Mouse (Mus musculus) embryonic facial prominence, embryonic 12.5 days (tissue): ENCODE results near the gene Zfp955a. TPM values are rescaled to one million over a fixed set of nuclear protein-coding genes. Genes with fewer than 3 reads are reported as not detected.
"Not testable (repeated sequence)": the region's sequence is repeated elsewhere in the genome, so short reads cannot be mapped to it uniquely, and the experiment has no call there.

Source experiments
- ATAC-seq: fragments of 200-750 bp; cut with Nextera tagmentation; 2 replicates; pipeline ENCODE4 v1.8.0; 2017; ENCODE audit not compliant: insufficient number of reproducible peaks, insufficient read depth, low FRiP score, low TSS enrichment
- H3K27ac ChIP-seq: fragments of 300-500 bp; sonication (generic); 2 replicates; pipeline ENCODE4 v1.5.1; 2016; ENCODE audit warnings: mild to moderate bottlenecking
- H3K27me3 ChIP-seq: fragments of 300-500 bp; sonication (generic); 2 replicates; pipeline ENCODE4 v1.6.1; 2016; ENCODE audit warnings: mild to moderate bottlenecking, moderate library complexity
- H3K36me3 ChIP-seq: fragments of 300-500 bp; sonication (generic); 2 replicates; pipeline ENCODE4 v1.6.1; 2016; ENCODE audit warnings: mild to moderate bottlenecking
- H3K4me1 ChIP-seq: fragments of 300-500 bp; sonication (generic); 2 replicates; pipeline ENCODE4 v1.6.1; 2016
- H3K4me2 ChIP-seq: fragments of 300-500 bp; sonication (generic); replicated peaks from 2 replicates; pipeline ENCODE4 v1.6.1; 2016; ENCODE audit warnings: mild to moderate bottlenecking, moderate library complexity
- H3K4me3 ChIP-seq: fragments of 300-500 bp; sonication (generic); 2 replicates; pipeline ENCODE4 v1.5.1; 2016; ENCODE audit warnings: mild to moderate bottlenecking
- H3K9ac ChIP-seq: fragments of 300-500 bp; sonication (generic); 2 replicates; pipeline ENCODE4 v1.6.1; 2016; ENCODE audit warnings: mild to moderate bottlenecking, moderate library complexity
- H3K9me3 ChIP-seq: fragments of 300-500 bp; sonication (generic); 2 replicates; pipeline ENCODE4 v1.6.1; 2016; ENCODE audit warnings: mild to moderate bottlenecking, moderate library complexity
- WGBS: fragments of 180-500 bp; shearing (Covaris S2); methylation state at CpG from one replicate; pipeline ENCODE4 v1.1.7; 2016; 5-methylcytosine and 5-hydroxymethylcytosine counted together
- polyA plus RNA-seq: library from polyadenylated mRNA; unstranded; fragments of >200 nt; fragmentation: Nextera tagmentation; extraction: Ambion mirVana; gene quantifications from 2 replicates; pipeline ENCODE4 v1.2.1, GENCODE M21; 2016

The Zfp955a gene
- polyA plus RNA-seq, result 20.1 and 20.8 TPM in 2 replicates

- peak; percentile 98 for ATAC-seq
- H3K27me3 ChIP-seq, H3K4me1 ChIP-seq, H3K27ac ChIP-seq, H3K4me3 ChIP-seq, H3K9me3 ChIP-seq, H3K36me3 ChIP-seq, H3K9ac ChIP-seq: not testable (repeated sequence)
- peak within 1 kb of the TSS; percentile 24; the same call in 1 of the 2 replicates for H3K4me2 ChIP-seq
- WGBS, result 48% methylated on average over 1 of the region's 34 CpGs
These were observed at the start of gene Zfp955a for GRCm38 (mm10) chr17:33254530-33255318. Zfp955a (minus strand) TSS chr17:33255145.

DNA sequence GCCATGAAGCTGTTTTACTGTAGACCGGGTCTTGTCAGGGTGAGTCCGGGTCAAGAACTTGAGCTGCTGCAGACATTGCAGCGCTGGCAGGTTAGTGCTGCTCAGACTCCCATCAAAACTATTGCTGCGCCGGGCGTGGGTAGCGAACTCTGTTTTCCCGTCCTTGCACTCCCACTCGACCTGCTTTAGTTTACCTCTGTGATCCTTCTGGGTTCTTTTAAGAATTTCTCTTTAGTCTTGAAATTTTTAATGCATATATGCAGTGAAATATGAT lies 34.9 kb upstream of the Zfp955a start:
- no CpG with 5 or more reads among the region's 9 CpGs for WGBS
- H3K4me1 ChIP-seq, H3K9ac ChIP-seq, H3K27me3 ChIP-seq, H3K9me3 ChIP-seq, H3K4me3 ChIP-seq, H3K27ac ChIP-seq, H3K4me2 ChIP-seq, H3K36me3 ChIP-seq: not testable (repeated sequence)
- ATAC-seq, result peak; percentile 28; the same call in 1 of the 2 replicates

DNA sequence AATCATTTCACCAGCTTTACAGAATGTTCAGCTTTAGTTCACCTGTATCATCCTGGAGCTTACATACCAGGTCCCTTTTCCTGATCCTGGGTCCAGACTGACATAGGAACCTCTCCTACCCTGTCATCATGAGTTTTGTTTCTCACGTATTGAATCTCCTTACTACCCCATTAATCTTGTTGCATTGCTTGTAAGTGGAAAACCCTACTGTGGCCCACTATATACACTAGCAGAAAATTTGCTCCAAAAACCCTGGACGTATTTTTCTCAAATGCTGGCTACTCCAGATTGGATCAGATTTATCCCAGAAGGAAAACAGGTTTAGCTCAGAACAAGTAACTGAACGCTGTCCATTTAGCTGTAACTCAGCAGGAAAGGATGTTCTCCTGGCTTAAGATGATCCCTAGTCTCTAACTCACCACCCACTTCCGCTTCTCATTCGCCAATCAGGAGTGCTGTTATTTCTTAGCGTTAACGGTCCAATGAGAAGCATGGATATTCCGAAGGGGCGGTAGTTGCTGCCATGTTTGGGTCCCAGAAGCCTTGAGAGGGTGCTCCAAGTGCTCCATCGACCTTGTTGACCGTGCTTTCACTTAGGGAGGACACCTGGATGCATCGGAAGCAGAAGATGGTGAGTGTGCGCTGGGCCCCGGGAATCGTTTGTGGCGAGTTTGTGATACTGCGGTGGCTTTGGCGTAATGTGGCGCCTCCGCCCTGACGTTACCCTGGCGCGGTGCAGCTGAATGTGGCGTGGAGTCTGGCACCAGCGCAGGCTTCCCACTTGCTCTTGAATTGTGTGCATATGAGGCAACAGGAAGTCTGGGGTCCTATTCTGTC lies 34.3 kb upstream of the Zfp955a start, which contains the start of gene Zfp955b:
Gene Zfp955b (plus strand): TSS at position 506 of the 837 bp plus-strand sequence.
- not testable (repeated sequence) for H3K27me3 ChIP-seq, H3K9me3 ChIP-seq, H3K4me3 ChIP-seq, H3K9ac ChIP-seq, H3K36me3 ChIP-seq, H3K27ac ChIP-seq, H3K4me1 ChIP-seq
- H3K4me2 ChIP-seq, result peak within 1 kb of the TSS; percentile 15; the same call in 1 of the 2 replicates
- peak; percentile 97 for ATAC-seq
- WGBS, result no CpG with 5 or more reads among the region's 25 CpGs

GRCm38 (mm10) chr17:33268907-33269306 lies 14.0 kb upstream of the Zfp955a start:
- Histone ChIP-seq H3K9ac (no peak overlapping the region), H3K4me3 (no peak overlapping the region), H3K36me3 (no peaks in the 10 kb centered on the region), H3K4me2 (no peak overlapping the region), H3K9me3 (no peaks in the 10 kb centered on the region), H3K27ac (no peak overlapping the region), H3K27me3 (no peaks in the 10 kb centered on the region), H3K4me1 (no peaks in the 10 kb centered on the region)
- 88% methylated on average over 9 of the region's 9 CpGs for WGBS
- ATAC-seq, result no peak

GRCm38 (mm10) chr17:33264376-33264775 lies 9.4 kb upstream of the Zfp955a start, which contains the start of gene Olfr63:
Olfr63 (plus strand) TSS chr17:33264676.
- Histone ChIP-seq H3K9me3 (no peaks in the 10 kb centered on the region), H3K27me3 (no peaks in the 10 kb centered on the region), H3K4me1 (no peaks in the 10 kb centered on the region), H3K4me3 (no peak within 1 kb of the TSS), H3K4me2 (no peak within 1 kb of the TSS), H3K9ac (no peak within 1 kb of the TSS), H3K27ac (no peak within 1 kb of the TSS), H3K36me3 (no peaks in the 10 kb centered on the region)
- no peak for ATAC-seq
- WGBS, result 63% methylated on average over 1 of the region's 1 CpGs

DNA sequence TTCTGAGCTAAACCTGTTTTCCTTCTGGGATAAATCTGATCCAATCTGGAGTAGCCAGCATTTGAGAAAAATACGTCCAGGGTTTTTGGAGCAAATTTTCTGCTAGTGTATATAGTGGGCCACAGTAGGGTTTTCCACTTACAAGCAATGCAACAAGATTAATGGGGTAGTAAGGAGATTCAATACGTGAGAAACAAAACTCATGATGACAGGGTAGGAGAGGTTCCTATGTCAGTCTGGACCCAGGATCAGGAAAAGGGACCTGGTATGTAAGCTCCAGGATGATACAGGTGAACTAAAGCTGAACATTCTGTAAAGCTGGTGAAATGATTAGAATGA lies 343 bp upstream of the Zfp955a start:
- not testable (repeated sequence) for H3K9ac ChIP-seq, H3K4me3 ChIP-seq, H3K9me3 ChIP-seq, H3K36me3 ChIP-seq, H3K4me2 ChIP-seq, H3K27me3 ChIP-seq, H3K4me1 ChIP-seq, ATAC-seq, H3K27ac ChIP-seq
- no CpG with 5 or more reads among the region's 2 CpGs for WGBS

DNA sequence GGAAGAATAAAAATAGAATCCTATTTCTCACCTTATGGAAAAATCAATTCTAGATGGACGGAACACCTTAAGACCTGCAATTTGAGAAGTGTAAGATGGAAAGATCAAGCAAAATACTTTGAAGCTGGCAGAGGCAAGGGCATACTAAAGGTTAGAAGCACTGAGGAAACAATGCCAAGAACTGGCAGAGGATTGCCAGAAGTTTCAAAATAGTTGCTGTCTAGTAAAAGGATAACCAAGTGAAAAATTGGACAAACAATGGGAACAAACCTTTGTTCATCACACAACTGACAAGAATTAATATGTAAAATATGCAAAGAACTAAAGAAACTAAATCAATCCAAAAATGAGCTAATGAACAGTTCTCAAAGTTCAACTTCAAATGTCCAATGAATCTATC lies 18.3 kb downstream of the Zfp955a start:
- ATAC-seq, H3K4me2 ChIP-seq, H3K27me3 ChIP-seq, H3K4me3 ChIP-seq, H3K4me1 ChIP-seq, H3K9ac ChIP-seq, H3K27ac ChIP-seq: not testable (repeated sequence)
- Histone ChIP-seq H3K36me3 (peaks cover 16% of the 10 kb centered on the region), H3K9me3 (peaks cover 11% of the 10 kb centered on the region)
- 91% methylated on average over 1 of the region's 1 CpGs for WGBS

DNA sequence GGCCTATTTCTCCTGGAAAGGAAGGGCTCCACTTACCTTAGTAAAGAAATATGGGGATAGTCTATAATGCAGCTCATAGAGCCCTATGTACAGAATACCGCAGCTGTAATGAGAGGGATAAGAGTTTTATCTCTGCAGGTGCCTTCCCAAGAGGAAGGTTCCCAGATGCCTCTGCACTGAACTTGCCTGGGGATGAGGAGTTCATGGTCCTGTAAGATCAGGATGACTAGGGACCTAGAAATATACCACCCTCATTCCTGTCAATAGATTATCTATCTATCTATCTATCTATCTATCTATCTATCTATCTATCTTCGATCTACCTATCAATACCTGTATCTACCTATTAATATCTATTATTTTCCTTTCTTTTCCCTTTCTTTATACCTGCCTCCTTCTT lies 33.4 kb downstream of the Zfp955a start, which contains the start of gene Olfr1564:
Gene Olfr1564 (minus strand): TSS at position 101 of the 400 bp plus-strand sequence.
- no peak within 1 kb of the TSS for H3K9ac ChIP-seq
- no peak within 1 kb of the TSS for H3K4me2 ChIP-seq
- WGBS, result 83% methylated on average over 2 of the region's 2 CpGs
- H3K27ac ChIP-seq, result no peak within 1 kb of the TSS
- H3K9me3 ChIP-seq, result no peaks in the 10 kb centered on the region
- no peak within 1 kb of the TSS for H3K4me3 ChIP-seq
- H3K27me3 ChIP-seq, result no peaks in the 10 kb centered on the region
- ATAC-seq, result no peak
- H3K36me3 ChIP-seq, result no peaks in the 10 kb centered on the region
- H3K4me1 ChIP-seq, result no peaks in the 10 kb centered on the region

GRCm38 (mm10) chr17:33191002-33191401 lies 63.9 kb downstream of the Zfp955a start, which contains the start of gene Olfr239:
Olfr239 (plus strand) TSS chr17:33191302.
- no CpG with 5 or more reads among the region's 2 CpGs for WGBS
- ATAC-seq, H3K36me3 ChIP-seq, H3K27ac ChIP-seq, H3K4me1 ChIP-seq, H3K4me2 ChIP-seq, H3K9ac ChIP-seq, H3K27me3 ChIP-seq, H3K4me3 ChIP-seq, H3K9me3 ChIP-seq: not testable (repeated sequence)

Other genes with a start within 250 kb of the Zfp955a start
- gene Zfp763, start 221.7 kb downstream of the Zfp955a start, polyA plus RNA-seq, result 22.3 and 23.3 TPM in 2 replicates
- gene 4921501E09Rik, start 187.1 kb downstream of the Zfp955a start, polyA plus RNA-seq, result not detected in 2 replicates
- gene Zfp563, start 165.8 kb downstream of the Zfp955a start, polyA plus RNA-seq, result 9.9 and 10.4 TPM in 2 replicates
- gene Morc2b, start 115.5 kb downstream of the Zfp955a start, polyA plus RNA-seq, result not detected in 2 replicates
- not detected in 2 replicates for gene Olfr55, start 86.7 kb downstream of the Zfp955a start, polyA plus RNA-seq
- gene Olfr239, start 63.8 kb downstream of the Zfp955a start, polyA plus RNA-seq, result not detected in 2 replicates
- gene Olfr1564, start 33.5 kb downstream of the Zfp955a start, polyA plus RNA-seq, result not detected in 2 replicates
- 0.03 TPM in 1 of 2 replicates, not detected in the other for gene Olfr63, start 9.5 kb upstream of the Zfp955a start, polyA plus RNA-seq
- 14.1 and 15.5 TPM in 2 replicates for gene Zfp955b, start 34.4 kb upstream of the Zfp955a start, polyA plus RNA-seq
- gene Zfp81, start 103.7 kb upstream of the Zfp955a start, polyA plus RNA-seq, result 12.8 and 13.2 TPM in 2 replicates
- gene Zfp101, start 139.5 kb upstream of the Zfp955a start, polyA plus RNA-seq, result 22.3 and 25.9 TPM in 2 replicates
- not detected in 2 replicates for gene Actl9, start 177.8 kb upstream of the Zfp955a start, polyA plus RNA-seq